Mouse (Mus musculus) brain, embryonic 14.5 days (tissue): ENCODE results near the gene Rom1. TPM values are rescaled to one million over a fixed set of nuclear protein-coding genes. Genes with fewer than 3 reads are reported as not detected.

Experiments
- DNase-seq: peaks from one replicate; pipeline ENCODE4 v3.0.0-alpha.2; 2011; ENCODE audit warnings: low read depth
- CTCF ChIP-seq: fragments of 200-500 bp; IDR thresholded peaks from 2 replicates; pipeline ENCODE4 v1.5.1; 2012; ENCODE audit warnings: inconsistent platforms, mild to moderate bottlenecking, moderate library complexity, borderline replicate concordance; ENCODE audit not compliant: insufficient read depth, insufficient read length; ENCODE audit errors: extremely low read depth
- POLR2A ChIP-seq: fragments of 200-500 bp; IDR thresholded peaks from 2 replicates; pipeline ENCODE4 v1.6.1; 2012; ENCODE audit warnings: mild to moderate bottlenecking, inconsistent platforms, borderline replicate concordance; ENCODE audit not compliant: poor library complexity, insufficient read depth, insufficient read length, severe bottlenecking; ENCODE audit errors: extremely low read depth
- polyA plus RNA-seq: library from polyadenylated mRNA; depleted of rRNA; stranded (reverse); fragments of >200 nt; gene quantifications from 2 replicates; pipeline ENCODE4 v1.2.3, GENCODE M21; 2012

Gene Rom1
- polyA plus RNA-seq, 1 experiment: 2.4 TPM

DNA sequence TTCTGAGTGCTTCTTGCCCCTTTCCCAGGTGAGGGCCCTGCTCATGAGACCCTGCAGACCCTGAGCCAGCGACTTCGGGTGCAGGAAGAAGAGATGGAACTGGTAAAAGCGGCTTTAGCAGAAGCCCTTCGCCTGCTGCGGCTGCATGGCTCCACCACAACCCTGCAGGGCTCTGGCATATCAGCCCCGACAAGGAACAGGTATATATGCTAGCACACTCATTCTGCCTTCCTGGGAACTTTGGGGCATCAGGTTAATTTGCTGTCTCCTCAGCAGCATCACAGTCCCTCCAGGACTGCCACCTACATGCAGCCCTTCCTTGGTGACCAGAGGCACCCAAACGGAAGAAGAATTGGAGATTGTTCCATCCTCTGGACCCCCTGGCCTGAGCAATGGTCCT, 1.6 kb upstream of the Rom1 start:
- TF ChIP-seq CTCF (no peak), POLR2A (no peak)

DNA sequence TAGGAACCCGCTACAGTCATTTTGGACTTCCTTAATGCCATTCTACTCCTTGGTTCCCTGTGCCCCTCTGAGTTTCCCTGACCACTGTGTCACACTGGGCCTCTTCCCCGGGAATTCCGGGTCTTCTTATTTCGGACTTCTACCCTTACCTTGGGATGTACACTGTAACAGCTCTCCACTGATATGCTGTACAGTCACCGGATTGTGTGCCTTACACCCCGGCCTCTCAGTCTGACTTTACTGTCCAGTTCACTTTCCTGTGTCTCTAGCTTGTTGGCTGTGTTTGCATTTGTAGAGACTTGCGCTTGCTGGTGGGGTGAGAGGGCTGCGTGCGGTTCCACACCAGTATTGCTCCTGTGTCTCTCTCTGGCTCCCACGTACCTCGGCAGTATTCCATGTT, 961 bp upstream of the Rom1 start:
- no peak for DNase-seq
- TF ChIP-seq CTCF (no peak), POLR2A (no peak)

More for the DNA sequence above, 1.6 kb upstream of the Rom1 start:
- no peak for DNase-seq

DNA sequence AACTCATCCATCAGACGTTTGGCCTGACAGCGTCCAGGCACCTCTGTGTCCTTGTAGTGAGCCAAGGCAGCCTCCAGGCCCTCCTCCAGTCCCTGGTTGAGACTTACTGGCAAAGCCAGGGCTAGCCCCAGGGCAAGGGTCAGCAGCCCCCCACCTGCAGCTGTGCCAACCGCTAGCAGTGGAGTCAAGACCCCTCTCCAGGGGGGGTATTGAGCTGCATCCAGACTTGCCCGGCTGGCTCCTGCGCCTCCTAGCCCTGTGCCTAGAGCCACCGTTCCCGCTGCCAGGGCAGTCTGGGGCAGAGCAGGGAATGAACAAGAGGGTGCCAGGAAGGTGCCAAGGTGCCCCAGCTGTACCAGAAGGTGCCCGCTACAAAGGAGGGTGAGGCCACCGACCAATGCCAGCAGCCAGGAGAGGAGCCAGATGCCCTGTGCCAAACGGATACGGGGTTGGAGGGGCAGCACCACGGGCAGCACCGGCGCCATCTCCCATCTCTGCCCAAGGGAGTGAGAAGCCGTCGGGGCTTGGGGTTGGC, 400 bp downstream of the Rom1 start:
- DNase-seq: no peak
- TF ChIP-seq POLR2A (no peak), CTCF (no peak)

DNA sequence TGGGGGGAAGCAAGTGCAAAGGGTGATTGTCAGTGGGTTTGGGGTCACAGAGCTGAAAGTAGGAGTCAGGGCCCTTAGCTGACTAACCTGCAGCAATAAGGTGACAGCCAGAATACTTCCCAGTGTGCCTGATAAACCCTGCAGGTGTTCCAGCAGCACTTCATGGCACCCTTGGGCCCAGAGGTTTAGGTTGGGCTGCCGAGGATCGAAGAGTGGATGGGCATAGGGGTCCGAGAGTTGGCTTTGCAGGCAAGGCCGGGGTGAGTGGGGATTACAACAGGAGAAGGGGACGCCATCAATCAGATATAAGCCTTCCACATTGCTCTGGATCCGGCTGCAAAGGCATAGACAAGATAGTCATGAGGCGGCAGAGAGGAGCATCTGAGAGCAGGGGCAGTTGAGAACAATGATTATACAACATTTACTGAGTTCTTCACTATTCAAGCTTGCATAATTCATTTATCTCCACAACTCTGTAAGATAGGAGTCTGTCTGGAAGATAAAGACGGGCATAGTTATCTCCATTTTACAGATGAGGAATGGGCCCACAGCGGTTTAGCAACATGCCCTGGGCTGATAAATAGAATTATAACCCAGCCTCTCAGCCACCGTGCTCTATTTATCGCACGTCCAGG, 1.1 kb downstream of the Rom1 start:
- DNase-seq: no peak
- TF ChIP-seq POLR2A: no peak
- no peak for TF ChIP-seq CTCF

DNA sequence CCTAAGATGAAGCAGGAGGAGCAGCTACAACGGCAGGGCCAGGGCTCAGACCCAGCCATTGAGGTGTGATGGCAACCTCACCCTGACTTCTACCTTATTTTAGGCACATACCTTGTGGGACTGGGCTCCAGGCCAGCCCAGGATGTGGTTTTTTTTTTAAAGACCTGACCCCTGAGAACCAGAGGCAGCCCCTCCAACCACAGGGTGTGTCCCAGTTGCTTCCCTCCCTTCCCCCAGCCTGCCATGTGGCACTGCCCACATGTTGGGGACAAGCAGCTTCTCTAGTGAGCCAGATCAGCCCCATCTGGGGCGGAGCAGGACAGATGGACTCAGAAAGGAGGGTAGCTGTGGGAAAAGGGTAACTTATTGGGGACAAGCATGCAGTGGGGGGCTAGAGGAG, 2.4 kb downstream of the Rom1 start:
- no peak for TF ChIP-seq CTCF
- no peak for TF ChIP-seq POLR2A

DNA sequence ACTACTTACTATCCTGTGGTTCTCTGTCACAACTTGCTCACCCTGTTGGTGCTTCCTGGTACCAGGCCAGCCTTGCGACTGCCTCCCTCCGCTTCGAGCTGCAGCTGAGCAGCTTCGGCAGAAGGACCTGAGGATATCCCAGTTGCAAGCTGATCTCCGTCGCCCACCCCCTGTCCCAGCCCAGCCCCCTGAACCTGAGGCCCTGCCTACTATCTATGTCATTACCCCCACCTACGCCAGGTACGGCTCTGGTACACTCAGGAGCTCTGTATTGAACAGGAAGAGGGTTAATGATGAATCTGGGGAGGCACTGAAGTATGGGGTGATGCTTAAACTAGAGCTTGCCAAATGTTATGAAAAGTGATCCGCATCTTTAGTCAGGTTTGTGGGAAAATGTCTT, 7.4 kb downstream of the Rom1 start:
- DNase-seq: no peak
- TF ChIP-seq POLR2A (no peak), CTCF (no peak)

More for the DNA sequence above, 2.4 kb downstream of the Rom1 start:
- DNase-seq: no peak

DNA sequence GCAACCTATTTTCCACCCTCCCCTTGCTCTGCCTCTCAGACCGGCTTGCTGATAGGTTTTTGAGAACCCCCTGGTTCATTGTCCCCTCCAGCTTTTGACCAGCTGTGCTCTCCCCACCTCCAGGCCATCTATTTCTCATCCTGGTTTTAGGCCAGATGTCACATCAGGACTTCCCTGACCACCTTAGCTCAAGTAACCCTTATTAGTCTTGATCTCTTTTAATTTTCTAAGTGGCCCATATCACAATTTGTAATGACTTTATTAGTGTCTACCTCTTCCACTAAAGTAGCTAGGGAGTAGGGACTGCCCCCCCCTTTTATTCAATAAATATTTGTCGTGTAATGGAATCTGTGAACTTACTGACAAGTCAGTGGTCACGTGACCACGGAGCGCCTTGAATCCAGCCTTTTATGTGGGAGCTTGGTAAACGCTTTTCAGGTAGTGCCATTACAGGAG, 8.3 kb downstream of the Rom1 start:
- DNase-seq: peak; percentile 73
- no peak for TF ChIP-seq CTCF
- no peak for TF ChIP-seq POLR2A

DNA sequence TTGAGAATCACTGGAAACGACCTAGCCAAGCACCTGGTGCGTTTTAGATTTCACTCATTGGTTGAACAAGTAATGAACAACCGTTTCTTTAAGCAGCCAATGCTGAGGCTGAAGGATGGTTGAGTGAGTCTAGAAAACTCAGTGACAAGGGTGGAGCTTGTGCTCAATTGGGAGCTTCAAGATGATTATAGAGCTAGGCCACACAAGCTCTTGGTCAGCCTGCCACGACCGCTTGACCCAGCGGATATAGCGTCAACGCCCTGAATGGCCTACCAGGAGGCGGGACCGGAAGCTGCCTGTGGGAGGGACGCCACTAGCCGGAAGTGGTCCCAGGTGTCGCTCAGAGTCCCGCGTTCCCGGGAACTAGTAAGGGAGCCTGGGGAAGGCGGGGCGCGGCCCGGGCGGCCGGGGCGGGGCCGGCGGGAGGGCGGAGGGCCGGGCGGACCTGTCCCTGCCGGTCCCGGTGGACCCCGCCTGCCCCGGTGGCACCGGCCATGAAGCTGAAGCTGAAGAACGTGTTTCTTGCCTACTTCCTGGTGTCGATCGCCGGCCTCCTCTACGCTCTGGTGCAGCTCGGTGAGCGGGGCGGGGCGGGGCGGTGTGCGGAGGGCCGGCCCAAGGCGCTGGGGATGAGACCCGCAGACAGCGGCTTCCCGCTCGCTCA, 9.0 kb downstream of the Rom1 start, which contains the start of gene B3gat3:
TSS of gene B3gat3 (plus strand) at position 302 of the 664 bp plus-strand sequence.
- peak; percentile 96 for DNase-seq
- TF ChIP-seq CTCF (no peak), POLR2A (peak; percentile 31; the same call in 1 of the 2 replicates)

DNA sequence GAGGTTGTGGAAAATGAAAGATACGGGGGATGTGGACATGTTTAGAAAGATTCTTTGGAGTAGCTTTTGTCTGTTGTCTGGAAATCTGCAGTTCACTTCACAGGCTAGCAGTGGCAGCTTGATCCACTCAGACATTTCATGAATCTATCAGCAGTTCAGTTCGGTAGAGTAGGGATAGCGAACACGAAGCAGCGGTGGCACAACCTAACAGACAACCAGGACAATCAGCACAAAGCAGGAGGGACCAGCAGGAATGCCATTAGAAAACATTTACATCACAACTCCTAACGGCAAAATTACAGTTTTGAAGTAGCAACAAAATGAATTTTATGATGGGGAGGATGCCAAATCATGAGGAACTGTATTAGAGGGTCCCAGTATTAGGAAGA, 9.5 kb downstream of the Rom1 start:
- no peak for DNase-seq
- TF ChIP-seq CTCF (no peak), POLR2A (no peak)

DNA sequence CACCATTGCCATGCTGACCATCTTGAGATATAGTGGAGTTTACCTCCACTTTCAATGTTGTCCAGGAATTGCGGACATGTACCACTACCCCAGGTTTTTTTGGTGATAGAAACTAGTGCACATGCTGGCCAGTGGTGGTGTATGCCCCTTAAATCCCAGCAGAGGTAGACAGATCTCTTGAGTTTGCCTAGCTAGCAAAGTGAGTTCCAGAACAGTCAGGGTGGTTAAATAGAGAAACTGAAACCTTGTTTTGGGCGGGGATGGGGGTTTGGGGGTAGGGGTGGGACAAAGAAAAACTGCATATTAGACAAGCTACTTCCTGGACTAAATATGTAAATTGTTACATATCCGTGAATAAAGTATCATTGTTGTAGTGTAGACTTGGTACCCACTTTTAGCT, 10.2 kb downstream of the Rom1 start:
- TF ChIP-seq CTCF (no peak), POLR2A (no peak)
- DNase-seq: no peak

DNA sequence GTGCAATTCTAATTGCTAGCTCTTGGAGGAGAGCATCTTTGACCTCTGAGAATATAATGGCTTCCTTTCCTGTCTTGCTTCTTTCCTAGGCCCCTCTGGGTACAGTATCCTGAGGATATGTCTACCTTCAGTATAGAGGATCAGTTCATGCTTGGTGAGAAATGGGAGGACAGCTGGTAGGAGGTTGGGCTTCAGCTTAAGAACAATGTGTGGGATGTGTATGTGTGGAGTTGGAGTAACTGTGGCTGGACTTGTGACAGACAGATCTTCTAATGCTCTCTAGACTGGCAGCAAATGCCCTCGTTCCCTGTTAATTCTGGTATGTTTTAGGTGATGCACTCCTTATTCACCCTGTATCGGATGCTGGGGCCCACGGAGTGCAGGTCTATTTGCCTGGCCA, 14.9 kb downstream of the Rom1 start:
- TF ChIP-seq POLR2A (no peak), CTCF (no peak)
- DNase-seq: no peak
